Mouse (Mus musculus) testis, adult 2 months (tissue): ENCODE measurements around the gene Krtap5-4. TPM values are rescaled to one million over a fixed set of nuclear protein-coding genes. Genes with fewer than 3 reads are reported as not detected.
A peak's percentile ranks its signal among the peaks of the same experiment; 100 is the strongest.
"Not testable (repeated sequence)": the region's sequence is repeated elsewhere in the genome, so short reads cannot be mapped to it uniquely, and the experiment has no call there.

ENCODE experiments used
- H3K27ac ChIP-seq: fragments of 200-500 bp; 2 replicates; pipeline ENCODE4 v1.5.1; 2012; ENCODE audit warnings: low read depth, low read length; ENCODE audit not compliant: control insufficient read depth, insufficient read depth
- H3K27me3 ChIP-seq: fragments of 200-500 bp; 2 replicates; pipeline ENCODE4 v1.6.1; 2012; ENCODE audit warnings: mild to moderate bottlenecking, low read length, moderate library complexity; ENCODE audit not compliant: control insufficient read depth, insufficient read depth
- H3K36me3 ChIP-seq: fragments of 200-500 bp; 2 replicates; pipeline ENCODE4 v1.6.1; 2012; ENCODE audit warnings: mild to moderate bottlenecking, low read length; ENCODE audit not compliant: control insufficient read depth, insufficient read depth
- H3K4me1 ChIP-seq: fragments of 200-500 bp; 2 replicates; pipeline ENCODE4 v1.6.1; 2012; ENCODE audit warnings: low read length; ENCODE audit not compliant: control insufficient read depth, insufficient read depth
- H3K4me3 ChIP-seq: fragments of 200-500 bp; 2 replicates; pipeline ENCODE4 v1.5.1; 2012; ENCODE audit warnings: low read depth, mild to moderate bottlenecking, low read length, moderate library complexity, mixed read lengths; ENCODE audit not compliant: control insufficient read depth
- CTCF ChIP-seq: fragments of 200-500 bp; IDR thresholded peaks from 2 replicates; pipeline ENCODE4 v1.5.1; 2012; ENCODE audit warnings: low read depth, mild to moderate bottlenecking, inconsistent platforms, low read length, moderate library complexity; ENCODE audit not compliant: control insufficient read depth, insufficient read depth, insufficient replicate concordance
- POLR2A ChIP-seq: fragments of 200-500 bp; IDR thresholded peaks from 2 replicates; pipeline ENCODE4 v1.6.1; 2012; ENCODE audit warnings: low read depth, mild to moderate bottlenecking, inconsistent platforms, low read length, moderate library complexity; ENCODE audit not compliant: control insufficient read depth
- polyA plus RNA-seq: library from polyadenylated mRNA; depleted of rRNA; stranded (reverse); fragments of >200 nt; gene quantifications from 2 replicates; pipeline ENCODE4 v1.2.3, GENCODE M21; 2012

Krtap5-4 gene
- polyA plus RNA-seq, 1 experiment, result not detected

- Histone ChIP-seq H3K36me3 (no peaks in the 10 kb centered on the region), H3K27ac (peak overlapping the region; percentile 87)
- peak; percentile 52; the same call in 1 of the 2 replicates for TF ChIP-seq CTCF
- TF ChIP-seq POLR2A, result no peak
These were observed 18.7 kb upstream of the Krtap5-4 start for GRCm38 (mm10) chr7:142284615-142285080.

DNA sequence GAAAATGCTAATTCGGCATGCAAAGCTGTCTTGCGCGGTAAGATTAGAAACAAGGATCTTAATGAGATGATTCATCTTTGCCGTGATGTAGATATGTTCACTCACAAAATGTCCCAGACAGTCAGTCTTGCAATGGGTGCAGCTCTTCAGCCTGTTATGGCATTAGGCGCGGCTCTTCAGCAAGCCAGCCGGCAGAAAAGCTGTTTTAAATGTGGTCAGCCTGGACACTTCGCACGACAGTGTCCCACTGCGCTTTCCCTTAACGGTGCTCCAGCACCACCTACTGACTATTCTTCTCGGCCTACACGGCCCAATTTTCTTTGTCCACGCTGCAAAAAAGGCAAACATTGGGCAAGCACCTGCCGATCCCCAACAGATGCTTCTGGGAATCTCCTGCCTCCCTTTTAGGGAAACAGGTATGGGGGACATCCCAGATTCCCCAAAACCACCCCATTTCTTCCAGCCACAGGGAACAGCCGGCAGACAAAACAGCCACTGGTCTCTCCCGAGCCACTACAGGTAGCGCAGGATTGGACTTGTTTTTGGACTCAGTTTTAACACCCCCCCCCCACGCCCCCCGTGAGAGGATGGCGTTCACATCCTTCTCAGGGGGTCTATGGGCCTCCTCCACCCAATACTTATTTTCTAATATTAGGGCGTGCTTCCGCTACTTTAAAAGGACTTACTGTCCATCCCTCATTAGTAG, 18.1 kb upstream of the Krtap5-4 start:
- Histone ChIP-seq H3K4me1 (peaks cover 9% of the 10 kb centered on the region), H3K36me3 (no peaks in the 10 kb centered on the region), H3K27me3 (no peaks in the 10 kb centered on the region), H3K4me3 (peak overlapping the region; percentile 84), H3K27ac (peak overlapping the region; percentile 87)
- TF ChIP-seq CTCF (peak; percentile 38; the same call in 1 of the 2 replicates), POLR2A (no peak)

More at GRCm38 (mm10) chr7:142284615-142285080, 18.7 kb upstream of the Krtap5-4 start:
- Histone ChIP-seq H3K27me3 (no peaks in the 10 kb centered on the region), H3K4me1 (peaks cover 9% of the 10 kb centered on the region), H3K4me3 (peak overlapping the region; percentile 84)

DNA sequence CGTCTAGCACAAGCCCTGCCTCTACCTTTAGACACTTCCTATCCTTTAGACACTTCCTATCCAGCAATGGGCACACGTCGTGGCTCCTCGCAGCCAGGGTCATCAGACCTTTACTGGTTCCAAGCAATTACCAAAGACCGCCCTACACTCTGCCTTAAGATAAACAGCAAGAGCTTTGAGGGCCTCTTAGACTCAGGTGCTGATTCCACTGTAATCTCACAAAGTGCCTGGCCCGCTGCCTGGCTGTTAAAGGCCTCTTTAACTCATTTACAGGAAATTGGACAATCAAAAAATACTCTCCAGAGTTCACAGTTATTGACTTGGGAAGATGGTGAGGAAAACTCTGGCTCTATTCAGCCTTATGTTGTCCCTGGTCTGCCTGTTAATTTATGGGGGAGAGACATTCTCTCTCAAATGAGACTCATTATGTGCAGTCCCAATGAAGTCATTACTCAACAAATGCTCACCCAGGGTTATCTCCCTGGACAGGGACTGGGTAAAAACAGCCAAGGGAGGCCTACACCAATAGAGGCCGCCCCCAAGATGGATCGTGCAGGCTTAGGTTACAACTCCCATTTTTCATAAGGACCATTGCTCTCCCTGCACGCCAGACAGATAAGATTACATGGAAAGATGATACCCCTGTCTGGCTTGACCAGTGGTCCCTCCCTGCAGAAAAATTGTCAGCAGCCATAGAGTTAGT, 17.3 kb upstream of the Krtap5-4 start:
- H3K27ac ChIP-seq, H3K27me3 ChIP-seq, H3K4me3 ChIP-seq, H3K36me3 ChIP-seq, H3K4me1 ChIP-seq: not testable (repeated sequence)

- H3K4me1 ChIP-seq, H3K27me3 ChIP-seq, H3K27ac ChIP-seq, H3K36me3 ChIP-seq, H3K4me3 ChIP-seq: not testable (repeated sequence)
- TF ChIP-seq CTCF, result peak; percentile 55; the same call in 1 of the 2 replicates
These were observed 9.5 kb upstream of the Krtap5-4 start for GRCm38 (mm10) chr7:142293851-142294250.

GRCm38 (mm10) chr7:142295418-142295817, 7.9 kb upstream of the Krtap5-4 start:
- no peaks in the 10 kb centered on the region for H3K27me3 ChIP-seq
- TF ChIP-seq POLR2A, result no peak
- TF ChIP-seq CTCF, result no peak
- H3K27ac ChIP-seq, result 0 out of 2 replicates have a peak overlapping the region, but pooled peaks have one; percentile 28
- H3K36me3 ChIP-seq, result no peaks in the 10 kb centered on the region
- no peaks in the 10 kb centered on the region for H3K4me1 ChIP-seq
- no peak overlapping the region for H3K4me3 ChIP-seq

- H3K27me3 ChIP-seq, H3K4me1 ChIP-seq, H3K27ac ChIP-seq, H3K36me3 ChIP-seq, H3K4me3 ChIP-seq: not testable (repeated sequence)
These were observed 7.2 kb upstream of the Krtap5-4 start for GRCm38 (mm10) chr7:142296108-142296507.

DNA sequence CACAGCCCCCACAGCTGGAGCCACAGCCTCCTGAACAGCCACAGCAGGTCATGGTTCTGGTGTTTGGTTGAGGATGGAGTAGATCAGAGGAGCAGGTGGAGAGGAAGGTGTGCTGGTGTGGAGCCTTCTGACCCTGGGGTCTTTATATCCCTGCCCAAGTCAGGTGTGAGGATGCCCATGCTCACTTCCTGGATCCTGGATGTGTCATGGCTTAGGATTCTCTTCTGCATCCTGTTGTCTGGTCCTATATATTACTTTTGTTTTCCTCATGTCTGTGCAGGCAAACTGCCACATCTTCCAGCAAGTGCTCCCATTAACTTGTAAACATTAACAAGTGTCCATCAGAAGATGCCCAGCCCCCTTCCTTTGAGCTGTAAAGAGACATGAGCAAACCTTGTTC, 6.3 kb upstream of the Krtap5-4 start, which contains the start of gene Krtap5-1:
Krtap5-1 (minus strand) TSS at position 101 of the 400 bp plus-strand sequence.
- H3K36me3 ChIP-seq, H3K4me3 ChIP-seq, H3K4me1 ChIP-seq, H3K27me3 ChIP-seq, H3K27ac ChIP-seq: not testable (repeated sequence)

- not testable (repeated sequence) for H3K27me3 ChIP-seq, H3K27ac ChIP-seq, H3K4me1 ChIP-seq, H3K4me3 ChIP-seq, H3K36me3 ChIP-seq
These were observed 580 bp downstream of the Krtap5-4 start for GRCm38 (mm10) chr7:142303929-142304328.
